Comparison of ENCODE assay signal across 16 mouse cellular contexts in the genomic region with DNA sequence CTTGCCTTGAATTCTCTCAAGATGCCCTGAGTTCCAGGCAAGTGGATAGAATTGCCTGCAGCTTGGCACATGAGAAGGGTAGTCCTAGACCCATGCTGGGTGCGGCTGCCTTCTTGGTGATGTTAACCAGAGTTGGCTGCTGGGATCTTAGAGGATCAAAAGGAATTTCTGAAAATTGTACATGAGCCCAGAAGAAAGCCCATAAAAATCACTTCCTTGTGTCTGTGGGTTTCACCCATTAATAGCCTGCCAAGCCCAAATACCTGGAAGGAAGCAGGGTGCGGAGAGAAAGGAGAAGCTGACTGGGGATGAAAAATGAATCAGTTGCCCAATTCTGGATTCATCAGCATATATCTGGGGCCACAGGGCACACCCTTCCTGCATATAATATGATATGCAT.
"Had no signal": no experiment of that assay in that cellular context is flagged by ENCODE, and none has a peak within 500 bp of the region (broad histone marks: within the 10 kb centered on the region; RNA-seq: fewer than 3 reads in every experiment).

No protein-coding gene starts in this region.

- H3K36me3 ChIP-seq: lung, embryonic 15.5 days; midbrain, embryonic 13.5 days; midbrain, embryonic 15.5 days; neural tube, embryonic 12.5 days; stomach, embryonic 15.5 days had no signal

- H3K27me3 ChIP-seq: lung, embryonic 15.5 days; midbrain, embryonic 13.5 days; midbrain, embryonic 15.5 days; neural tube, embryonic 12.5 days; stomach, embryonic 15.5 days had no signal

- H3K4me3 ChIP-seq: lung, embryonic 15.5 days; megakaryocyte, embryonic 14.5 days; midbrain, embryonic 13.5 days; midbrain, embryonic 15.5 days; neural tube, embryonic 12.5 days; stomach, embryonic 15.5 days had no signal

- H3K27ac ChIP-seq: lung, embryonic 15.5 days; macrophage; midbrain, embryonic 13.5 days; midbrain, embryonic 15.5 days; neural tube, embryonic 12.5 days; stomach, embryonic 15.5 days; stomach, postnatal 0 days had no signal

- ATAC-seq: lung, postnatal 0 days; midbrain, embryonic 13.5 days; midbrain, embryonic 15.5 days had no signal

- H3K4me1 ChIP-seq: lung, embryonic 15.5 days; megakaryocyte, embryonic 14.5 days; midbrain, embryonic 13.5 days; midbrain, embryonic 15.5 days; neural tube, embryonic 12.5 days; stomach, embryonic 15.5 days had no signal

- DNase-seq: lung, adult 2 months; lung, postnatal 14 days; lung, postnatal 36 days; right cerebral cortex, postnatal 14 days; thymus, adult 2 months; thymus, postnatal 25 days; thymus, postnatal 4 days had no signal

- H3K9me3 ChIP-seq: lung, embryonic 15.5 days; megakaryocyte, embryonic 14.5 days; midbrain, embryonic 13.5 days; midbrain, embryonic 15.5 days; neural tube, embryonic 12.5 days; stomach, embryonic 15.5 days had no signal
